Mouse (Mus musculus) embryonic facial prominence, embryonic 13.5 days (tissue): ENCODE data around the gene Elovl3. TPM values are rescaled to one million over a fixed set of nuclear protein-coding genes. Genes with fewer than 3 reads are reported as not detected.
"Not testable (repeated sequence)": the region's sequence is repeated elsewhere in the genome, so short reads cannot be mapped to it uniquely, and the experiment has no call there.

Experiments
- ATAC-seq: fragments of 200-750 bp; cut with Nextera tagmentation; 2 replicates; pipeline ENCODE4 v1.8.0; 2017; ENCODE audit warnings: low read depth; ENCODE audit not compliant: insufficient number of reproducible peaks, insufficient read depth, low FRiP score, low TSS enrichment
- H3K27ac ChIP-seq: fragments of 300-500 bp; sonication (generic); 2 replicates; pipeline ENCODE4 v1.5.1; 2015; ENCODE audit warnings: moderate library complexity, mild to moderate bottlenecking, inconsistent platforms
- H3K27me3 ChIP-seq: fragments of 300-500 bp; sonication (generic); 2 replicates; pipeline ENCODE4 v1.6.1; 2015; ENCODE audit warnings: mild to moderate bottlenecking, inconsistent platforms
- H3K36me3 ChIP-seq: fragments of 300-500 bp; sonication (generic); 2 replicates; pipeline ENCODE4 v1.6.1; 2015; ENCODE audit warnings: mild to moderate bottlenecking, inconsistent platforms
- H3K4me1 ChIP-seq: fragments of 300-500 bp; sonication (generic); 2 replicates; pipeline ENCODE4 v1.6.1; 2015; ENCODE audit warnings: inconsistent platforms
- H3K4me2 ChIP-seq: fragments of 300-500 bp; sonication (generic); 2 replicates; pipeline ENCODE4 v1.6.1; 2015; ENCODE audit warnings: moderate library complexity, mild to moderate bottlenecking, inconsistent platforms
- H3K4me3 ChIP-seq: fragments of 300-500 bp; sonication (generic); 2 replicates; pipeline ENCODE4 v1.5.1; 2015; ENCODE audit warnings: mild to moderate bottlenecking, inconsistent platforms
- H3K9ac ChIP-seq: fragments of 300-500 bp; sonication (generic); 2 replicates; pipeline ENCODE4 v1.6.1; 2015; ENCODE audit warnings: mild to moderate bottlenecking, inconsistent platforms
- H3K9me3 ChIP-seq: fragments of 300-500 bp; sonication (generic); 2 replicates; pipeline ENCODE4 v1.6.1; 2016; ENCODE audit warnings: inconsistent platforms
- WGBS: fragments of 180-500 bp; shearing (Covaris S2); methylation state at CpG from one replicate; pipeline ENCODE4 v1.1.7; 2015; ENCODE audit warnings: mixed read lengths; 5-methylcytosine and 5-hydroxymethylcytosine counted together
- polyA plus RNA-seq: library from polyadenylated mRNA; unstranded; fragments of >200 nt; fragmentation: Nextera tagmentation; extraction: Ambion mirVana; gene quantifications from 2 replicates; pipeline ENCODE4 v1.2.1, GENCODE M21; 2015

Elovl3 gene
- polyA plus RNA-seq, 1 experiment from 2014 or later = 0.25 TPM

GRCm38 (mm10) chr19:46110781-46111180, 20.9 kb upstream of the Elovl3 start:
- Histone ChIP-seq H3K9me3 (no peaks in the 10 kb centered on the region), H3K27me3 (no peaks in the 10 kb centered on the region), H3K4me2 (no peak overlapping the region), H3K27ac (no peak overlapping the region), H3K9ac (no peak overlapping the region), H3K4me3 (no peak overlapping the region), H3K4me1 (no peaks in the 10 kb centered on the region), H3K36me3 (no peaks in the 10 kb centered on the region)
- no peak for ATAC-seq
- WGBS = 81% methylated on average over 5 of the region's 5 CpGs

GRCm38 (mm10) chr19:46114617-46115016, 17.1 kb upstream of the Elovl3 start:
- Histone ChIP-seq H3K4me2 (no peak overlapping the region), H3K27me3 (no peaks in the 10 kb centered on the region), H3K27ac (no peak overlapping the region), H3K9me3 (no peaks in the 10 kb centered on the region), H3K9ac (no peak overlapping the region), H3K4me3 (no peak overlapping the region), H3K36me3 (no peaks in the 10 kb centered on the region), H3K4me1 (no peaks in the 10 kb centered on the region)
- ATAC-seq = no peak
- WGBS = 55% methylated on average over 4 of the region's 4 CpGs

- H3K4me1 ChIP-seq = no peaks in the 10 kb centered on the region
- no peak overlapping the region for H3K27ac ChIP-seq
- no peak overlapping the region for H3K4me2 ChIP-seq
- H3K4me3 ChIP-seq = no peak overlapping the region
- no peaks in the 10 kb centered on the region for H3K36me3 ChIP-seq
- no peaks in the 10 kb centered on the region for H3K9me3 ChIP-seq
- ATAC-seq = no peak
- no peak overlapping the region for H3K9ac ChIP-seq
- H3K27me3 ChIP-seq = 0 out of 2 replicates have a peak, but pooled peaks cover 3% of the 10 kb centered on the region
- WGBS = 86% methylated on average over 3 of the region's 3 CpGs
These were observed 12.2 kb upstream of the Elovl3 start for GRCm38 (mm10) chr19:46119458-46119857.

- ATAC-seq = no peak
- H3K9ac ChIP-seq = no peak overlapping the region
- no peaks in the 10 kb centered on the region for H3K9me3 ChIP-seq
- H3K27ac ChIP-seq = no peak overlapping the region
- 70% methylated on average over 6 of the region's 6 CpGs for WGBS
- no peak overlapping the region for H3K4me3 ChIP-seq
- H3K4me2 ChIP-seq = no peak overlapping the region
- no peaks in the 10 kb centered on the region for H3K4me1 ChIP-seq
- no peaks in the 10 kb centered on the region for H3K36me3 ChIP-seq
- 0 out of 2 replicates have a peak, but pooled peaks cover 3% of the 10 kb centered on the region for H3K27me3 ChIP-seq
These were observed 10.8 kb upstream of the Elovl3 start for GRCm38 (mm10) chr19:46120872-46121271.

- Histone ChIP-seq H3K4me2 (no peak overlapping the region), H3K27ac (no peak overlapping the region), H3K4me3 (no peak overlapping the region), H3K4me1 (no peaks in the 10 kb centered on the region), H3K9me3 (no peaks in the 10 kb centered on the region), H3K27me3 (peaks cover 14% of the 10 kb centered on the region; the same call in 1 of the 2 replicates), H3K36me3 (no peaks in the 10 kb centered on the region), H3K9ac (no peak overlapping the region)
- no peak for ATAC-seq
- WGBS = 82% methylated on average over 3 of the region's 3 CpGs
These were observed 7.8 kb upstream of the Elovl3 start for GRCm38 (mm10) chr19:46123876-46124275.

GRCm38 (mm10) chr19:46124651-46125050, 7.0 kb upstream of the Elovl3 start:
- H3K4me1 ChIP-seq = no peaks in the 10 kb centered on the region
- H3K4me3 ChIP-seq = no peak overlapping the region
- H3K9ac ChIP-seq = no peak overlapping the region
- no peak for ATAC-seq
- peaks cover 14% of the 10 kb centered on the region; the same call in 1 of the 2 replicates for H3K27me3 ChIP-seq
- no peaks in the 10 kb centered on the region for H3K36me3 ChIP-seq
- no peak overlapping the region for H3K27ac ChIP-seq
- no peak overlapping the region for H3K4me2 ChIP-seq
- H3K9me3 ChIP-seq = no peaks in the 10 kb centered on the region

- 85% methylated on average over 4 of the region's 4 CpGs for WGBS
- no peak for ATAC-seq
These were observed 5.4 kb upstream of the Elovl3 start for GRCm38 (mm10) chr19:46126301-46126700.

GRCm38 (mm10) chr19:46129737-46130136, 2.0 kb upstream of the Elovl3 start:
- H3K27ac ChIP-seq, H3K4me3 ChIP-seq, ATAC-seq, H3K9me3 ChIP-seq, H3K36me3 ChIP-seq, H3K9ac ChIP-seq, H3K4me2 ChIP-seq, H3K4me1 ChIP-seq: not testable (repeated sequence)
- WGBS = 77% methylated on average over 6 of the region's 6 CpGs
- H3K27me3 ChIP-seq = peaks cover 59% of the 10 kb centered on the region

More at GRCm38 (mm10) chr19:46126301-46126700, 5.4 kb upstream of the Elovl3 start:
- Histone ChIP-seq H3K4me3 (no peak overlapping the region), H3K9ac (no peak overlapping the region), H3K36me3 (no peaks in the 10 kb centered on the region), H3K27ac (no peak overlapping the region), H3K4me2 (no peak overlapping the region), H3K4me1 (no peaks in the 10 kb centered on the region), H3K9me3 (no peaks in the 10 kb centered on the region), H3K27me3 (peaks cover 28% of the 10 kb centered on the region)

GRCm38 (mm10) chr19:46131283-46131682, 414 bp upstream of the Elovl3 start:
- Histone ChIP-seq H3K27me3 (peaks cover 73% of the 10 kb centered on the region), H3K4me2 (peak overlapping the region; percentile 52), H3K4me3 (peak overlapping the region; percentile 32), H3K27ac (no peak overlapping the region), H3K9me3 (no peaks in the 10 kb centered on the region), H3K4me1 (peaks cover 16% of the 10 kb centered on the region), H3K9ac (no peak overlapping the region), H3K36me3 (no peaks in the 10 kb centered on the region)
- WGBS = 6% methylated on average over 8 of the region's 8 CpGs
- no peak for ATAC-seq

- no peaks in the 10 kb centered on the region for H3K9me3 ChIP-seq
- 44% methylated on average over 6 of the region's 6 CpGs for WGBS
- H3K4me2 ChIP-seq = no peak overlapping the region
- peaks cover 82% of the 10 kb centered on the region for H3K27me3 ChIP-seq
- no peak overlapping the region for H3K27ac ChIP-seq
- no peak for ATAC-seq
- peaks cover 27% of the 10 kb centered on the region for H3K4me1 ChIP-seq
- H3K4me3 ChIP-seq = no peak overlapping the region
- no peak overlapping the region for H3K9ac ChIP-seq
- no peaks in the 10 kb centered on the region for H3K36me3 ChIP-seq
These were observed 880 bp downstream of the Elovl3 start for GRCm38 (mm10) chr19:46132577-46132976.

GRCm38 (mm10) chr19:46135297-46135696, 3.6 kb downstream of the Elovl3 start:
- Histone ChIP-seq H3K4me2 (peak overlapping the region; percentile 97), H3K36me3 (no peaks in the 10 kb centered on the region), H3K4me3 (peak overlapping the region; percentile 54), H3K27ac (no peak overlapping the region), H3K9me3 (no peaks in the 10 kb centered on the region), H3K27me3 (peaks cover 99% of the 10 kb centered on the region), H3K4me1 (peaks cover 27% of the 10 kb centered on the region), H3K9ac (peak overlapping the region; percentile 66; the same call in 1 of the 2 replicates)
- 0 out of 2 replicates have a peak, but pooled peaks have one; percentile 57 for ATAC-seq
- under 1% methylated on average over 12 of the region's 12 CpGs for WGBS

GRCm38 (mm10) chr19:46135789-46136638, 4.3 kb downstream of the Elovl3 start:
- H3K27ac ChIP-seq = no peak overlapping the region

More at GRCm38 (mm10) chr19:46135789-46136638, 4.3 kb downstream of the Elovl3 start:
- Histone ChIP-seq H3K4me3 (peak overlapping the region; percentile 54), H3K9ac (peak overlapping the region; percentile 66), H3K4me1 (peaks cover 33% of the 10 kb centered on the region), H3K27me3 (peaks cover 98% of the 10 kb centered on the region), H3K9me3 (no peaks in the 10 kb centered on the region), H3K4me2 (peak overlapping the region; percentile 97), H3K36me3 (no peaks in the 10 kb centered on the region)
- ATAC-seq = peak; percentile 23; the same call in 1 of the 2 replicates
- under 1% methylated on average over 79 of the region's 79 CpGs for WGBS
